Mouse (Mus musculus) liver, embryonic 13.5 days (tissue): ENCODE results near the gene G3bp1. TPM values are rescaled to one million over a fixed set of nuclear protein-coding genes. Genes with fewer than 3 reads are reported as not detected.

ENCODE experiments used
- ATAC-seq: fragments of 200-750 bp; cut with Nextera tagmentation; 2 replicates; pipeline ENCODE4 v1.8.0; 2017; ENCODE audit warnings: low read depth, mild to moderate bottlenecking, moderate number of reproducible peaks, moderate library complexity
- DNase-seq: peaks from one replicate; pipeline ENCODE4 v3.0.0; 2022
- H3K27ac ChIP-seq: fragments of 300-500 bp; sonication (generic); 2 replicates; pipeline ENCODE4 v1.5.1; 2015; ENCODE audit warnings: moderate library complexity, mild to moderate bottlenecking, inconsistent platforms
- H3K27me3 ChIP-seq: fragments of 300-500 bp; sonication (generic); 2 replicates; pipeline ENCODE4 v1.6.1; 2015; ENCODE audit warnings: mild to moderate bottlenecking, inconsistent platforms
- H3K36me3 ChIP-seq: fragments of 300-500 bp; sonication (generic); 2 replicates; pipeline ENCODE4 v1.6.1; 2015; ENCODE audit warnings: mild to moderate bottlenecking, inconsistent platforms
- H3K4me1 ChIP-seq: fragments of 300-500 bp; sonication (generic); replicated peaks from 2 replicates; pipeline ENCODE4 v1.6.1; 2015; ENCODE audit warnings: inconsistent platforms
- H3K4me2 ChIP-seq: fragments of 300-500 bp; sonication (generic); 2 replicates; pipeline ENCODE4 v1.6.1; 2015; ENCODE audit warnings: inconsistent platforms, mild to moderate bottlenecking, moderate library complexity
- H3K4me3 ChIP-seq: fragments of 300-500 bp; sonication (generic); replicated peaks from 2 replicates; pipeline ENCODE4 v1.5.1; 2015; ENCODE audit warnings: mild to moderate bottlenecking, inconsistent platforms
- H3K9ac ChIP-seq: fragments of 300-500 bp; sonication (generic); 2 replicates; pipeline ENCODE4 v1.6.1; 2015; ENCODE audit warnings: mild to moderate bottlenecking, inconsistent platforms
- H3K9me3 ChIP-seq: fragments of 300-500 bp; sonication (generic); replicated peaks from 2 replicates; pipeline ENCODE4 v1.6.1; 2016; ENCODE audit warnings: inconsistent platforms
- WGBS: fragments of 180-500 bp; shearing (Covaris S2); methylation state at CpG from one replicate; pipeline ENCODE4 v1.1.7; 2015; ENCODE audit not compliant: insufficient replicate concordance; 5-methylcytosine and 5-hydroxymethylcytosine counted together
- polyA plus RNA-seq: library from polyadenylated mRNA; unstranded; fragments of >200 nt; fragmentation: Nextera tagmentation; extraction: Ambion mirVana; gene quantifications from 2 replicates; pipeline ENCODE4 v1.2.1, GENCODE M21; 2015

The G3bp1 gene
- polyA plus RNA-seq, 1 experiment from 2014 or later, result 96.5 TPM

DNA sequence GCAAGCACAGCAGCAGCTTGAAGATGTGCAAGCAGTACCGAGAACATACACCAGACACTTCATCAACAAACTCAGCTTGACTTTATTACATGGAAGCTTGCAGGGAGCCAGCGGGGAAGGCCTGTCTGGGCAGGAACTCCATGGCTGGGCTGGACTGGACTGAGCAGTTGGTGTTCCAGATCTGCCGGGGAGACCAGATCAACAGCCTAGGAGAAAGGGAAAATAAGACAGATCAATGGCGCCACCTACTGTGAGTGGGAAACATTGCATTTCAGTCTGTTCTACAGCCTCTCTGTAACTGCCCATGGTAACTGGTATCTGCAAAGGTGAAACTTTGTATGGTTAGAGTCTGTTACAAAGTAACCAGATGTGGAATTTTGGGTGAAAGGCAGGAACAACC is 22.9 kb upstream of the G3bp1 start:
- 0 out of 2 replicates have a peak, but pooled peaks cover 8% of the 10 kb centered on the region for H3K4me1 ChIP-seq
- DNase-seq (peak; percentile 41), ATAC-seq (peak; percentile 66)
- no peak overlapping the region for H3K4me2 ChIP-seq
- no peak overlapping the region for H3K9ac ChIP-seq
- H3K4me3 ChIP-seq, result no peak overlapping the region
- H3K27ac ChIP-seq, result no peak overlapping the region
- peaks cover 40% of the 10 kb centered on the region for H3K36me3 ChIP-seq
- H3K27me3 ChIP-seq, result no peaks in the 10 kb centered on the region
- no peaks in the 10 kb centered on the region for H3K9me3 ChIP-seq
- 32% methylated on average over 4 of the region's 4 CpGs for WGBS

DNA sequence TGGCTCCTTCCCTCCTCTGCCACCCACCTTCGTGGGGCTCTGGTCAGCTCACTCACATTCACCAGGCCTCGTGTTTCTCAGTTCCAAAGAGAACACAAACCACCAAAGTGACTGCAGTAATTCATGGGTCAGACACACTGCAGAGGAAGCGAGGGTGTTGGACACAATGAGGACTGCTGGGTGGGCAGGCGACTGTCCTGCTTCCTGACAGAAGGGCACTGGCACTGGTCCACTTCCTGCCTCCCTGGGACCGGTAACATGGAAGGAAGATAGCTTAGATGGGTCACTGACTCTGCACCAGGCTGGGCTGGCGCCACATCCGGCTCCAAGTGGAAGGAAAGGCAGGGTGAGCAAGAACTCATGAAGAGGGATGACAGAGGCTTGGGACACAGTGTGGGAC is 20.0 kb upstream of the G3bp1 start:
- Histone ChIP-seq H3K9me3 (no peaks in the 10 kb centered on the region), H3K27ac (no peak overlapping the region), H3K4me2 (no peak overlapping the region), H3K36me3 (peaks cover 64% of the 10 kb centered on the region), H3K4me3 (no peak overlapping the region), H3K27me3 (no peaks in the 10 kb centered on the region), H3K4me1 (peaks cover 12% of the 10 kb centered on the region; the same call in 1 of the 2 replicates), H3K9ac (no peak overlapping the region)
- ATAC-seq (no peak), DNase-seq (no peak)
- WGBS, result 54% methylated on average over 7 of the region's 7 CpGs

DNA sequence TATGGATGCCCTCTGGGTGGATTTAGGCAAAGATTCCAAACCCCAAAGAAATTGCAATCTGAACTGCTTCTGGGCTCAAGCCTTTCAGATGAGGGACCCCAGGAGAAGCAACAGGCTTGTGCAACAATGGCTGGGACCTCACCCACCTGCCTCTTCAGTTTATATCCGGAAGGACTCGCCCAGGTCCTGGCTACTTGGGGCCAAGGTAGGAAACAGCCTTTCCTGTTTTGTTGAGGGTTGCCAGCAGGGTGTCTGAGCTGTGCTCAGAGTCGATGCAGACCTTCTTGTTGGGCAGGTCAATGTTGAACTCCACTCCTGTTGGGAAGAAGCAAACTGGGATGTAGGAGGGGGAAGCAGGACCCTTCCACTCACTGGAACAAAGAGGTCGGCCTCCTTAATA is 19.2 kb upstream of the G3bp1 start:
- 62% methylated on average over 4 of the region's 4 CpGs for WGBS
- H3K9me3 ChIP-seq, result no peaks in the 10 kb centered on the region
- H3K27me3 ChIP-seq, result no peaks in the 10 kb centered on the region
- no peak overlapping the region for H3K9ac ChIP-seq
- H3K4me3 ChIP-seq, result no peak overlapping the region
- peaks cover 68% of the 10 kb centered on the region for H3K36me3 ChIP-seq
- no peak overlapping the region for H3K27ac ChIP-seq
- DNase-seq (no peak), ATAC-seq (no peak)
- peaks cover 18% of the 10 kb centered on the region for H3K4me1 ChIP-seq
- no peak overlapping the region for H3K4me2 ChIP-seq

DNA sequence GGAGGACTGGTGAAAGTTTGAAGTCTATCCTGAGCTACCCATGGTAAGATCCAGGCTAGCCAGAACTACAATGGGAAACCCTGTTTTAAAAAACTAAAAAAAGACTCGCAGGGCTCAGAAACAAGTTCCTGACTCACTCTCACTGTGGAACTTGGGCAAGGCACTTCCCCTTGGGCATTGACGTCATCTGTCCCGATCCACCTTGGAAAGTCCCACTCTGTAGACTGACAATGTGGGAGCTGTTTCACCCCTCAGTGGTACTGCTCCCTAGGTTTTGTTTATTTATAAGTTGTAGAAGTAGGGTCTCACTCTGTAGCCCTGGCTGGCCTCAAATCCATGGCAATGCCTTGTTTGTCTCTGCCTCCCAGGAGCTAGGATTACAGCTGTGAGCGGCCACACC is 15.8 kb upstream of the G3bp1 start:
- 71% methylated on average over 4 of the region's 4 CpGs for WGBS
- Histone ChIP-seq H3K27me3 (no peaks in the 10 kb centered on the region), H3K4me2 (no peak overlapping the region), H3K4me1 (peaks cover 26% of the 10 kb centered on the region), H3K9ac (no peak overlapping the region), H3K4me3 (no peak overlapping the region), H3K36me3 (peaks cover 63% of the 10 kb centered on the region), H3K27ac (no peak overlapping the region), H3K9me3 (no peaks in the 10 kb centered on the region)
- DNase-seq (no peak), ATAC-seq (no peak)

DNA sequence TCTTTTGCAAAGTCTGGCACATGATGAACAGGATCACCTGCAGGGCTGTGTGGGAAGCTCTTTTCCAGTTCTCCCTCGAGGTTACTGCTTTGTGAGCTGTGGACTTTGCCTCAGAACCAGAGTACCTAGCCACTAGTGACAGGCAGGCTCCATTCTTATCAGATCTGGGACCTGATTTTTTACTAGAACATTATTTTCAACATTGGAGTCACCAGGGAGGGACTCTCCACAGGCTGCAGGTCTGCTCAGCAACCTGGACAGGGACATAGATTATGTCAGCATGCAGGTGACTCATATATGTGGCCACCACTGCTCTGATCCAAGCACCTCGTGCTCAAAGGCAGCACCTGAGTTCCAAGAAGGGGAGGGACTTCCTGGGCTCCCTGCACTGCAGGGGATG is 14.3 kb upstream of the G3bp1 start:
- no peak overlapping the region for H3K27ac ChIP-seq
- 55% methylated on average over 2 of the region's 2 CpGs for WGBS
- no peaks in the 10 kb centered on the region for H3K27me3 ChIP-seq
- DNase-seq, result no peak
- H3K9me3 ChIP-seq, result no peaks in the 10 kb centered on the region
- H3K9ac ChIP-seq, result no peak overlapping the region
- no peak overlapping the region for H3K4me2 ChIP-seq
- peaks cover 37% of the 10 kb centered on the region for H3K4me1 ChIP-seq
- no peak for ATAC-seq
- H3K4me3 ChIP-seq, result no peak overlapping the region
- H3K36me3 ChIP-seq, result peaks cover 48% of the 10 kb centered on the region

DNA sequence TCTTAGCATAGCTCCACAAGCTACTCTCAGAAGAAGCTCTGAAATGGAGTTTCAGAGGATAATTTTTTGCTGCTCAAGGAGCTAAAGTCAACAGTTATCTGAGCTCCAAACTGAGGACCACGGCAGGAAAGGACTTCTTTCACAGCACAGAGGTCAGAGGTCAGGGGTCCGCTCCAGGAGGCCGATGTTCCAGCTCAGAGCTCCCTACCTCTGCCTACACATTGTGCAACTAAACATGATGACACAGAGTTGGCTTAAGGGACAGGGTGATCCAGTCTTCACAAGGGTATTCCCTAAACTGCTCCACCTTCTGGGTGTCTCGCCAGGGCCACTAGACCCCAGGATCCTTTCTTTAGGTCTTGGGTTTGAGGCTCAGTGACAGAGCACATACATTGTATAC is 11.0 kb upstream of the G3bp1 start:
- no peak overlapping the region for H3K9ac ChIP-seq

DNA sequence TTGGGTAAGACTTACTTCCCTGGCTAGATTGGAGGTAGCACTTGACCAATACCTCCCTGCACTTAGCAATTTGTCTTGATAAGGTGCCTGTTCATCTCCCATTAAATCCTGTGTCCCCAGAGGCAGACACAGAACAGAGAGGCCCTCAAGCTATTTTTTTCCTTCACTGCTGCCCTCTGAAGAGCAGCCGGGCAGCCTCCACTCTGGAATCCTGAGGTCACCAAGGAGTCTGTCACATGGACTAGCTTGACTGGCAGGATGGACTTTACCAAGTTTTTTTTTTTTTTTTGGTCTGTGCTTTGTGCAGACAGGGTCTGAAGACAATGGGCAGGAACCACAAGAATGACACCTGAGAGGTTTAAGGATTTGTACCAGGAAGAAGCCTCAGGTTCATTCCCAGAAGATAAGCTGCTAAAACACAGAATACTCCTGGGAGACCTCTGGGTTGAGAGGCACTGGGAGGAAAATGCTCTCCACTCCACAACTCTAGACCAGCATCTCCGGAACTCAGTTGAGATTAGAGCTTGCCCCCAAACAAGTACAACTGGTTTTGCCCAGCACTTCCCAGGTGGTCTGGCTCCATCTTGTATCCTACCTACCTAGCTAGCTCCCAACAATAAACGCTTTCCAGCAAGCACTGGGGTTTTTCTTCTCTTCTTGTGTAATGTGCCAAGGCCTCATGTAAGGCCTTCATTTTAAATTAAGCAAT is 9.5 kb upstream of the G3bp1 start:
- H3K36me3 ChIP-seq, result peaks cover 6% of the 10 kb centered on the region; the same call in 1 of the 2 replicates
- peak overlapping the region; percentile 97 for H3K4me2 ChIP-seq
- peak overlapping the region; percentile 80 for H3K27ac ChIP-seq
- no peaks in the 10 kb centered on the region for H3K9me3 ChIP-seq
- no peak for ATAC-seq
- H3K27me3 ChIP-seq, result no peaks in the 10 kb centered on the region
- WGBS, result 29% methylated on average over 3 of the region's 3 CpGs
- peak overlapping the region; percentile 89 for H3K9ac ChIP-seq
- H3K4me3 ChIP-seq, result peak overlapping the region; percentile 89
- H3K4me1 ChIP-seq, result peaks cover 48% of the 10 kb centered on the region
- DNase-seq, result no peak

More for the DNA sequence above, 11.0 kb upstream of the G3bp1 start:
- no peaks in the 10 kb centered on the region for H3K27me3 ChIP-seq
- H3K27ac ChIP-seq, result no peak overlapping the region
- H3K9me3 ChIP-seq, result no peaks in the 10 kb centered on the region
- 68% methylated on average over 4 of the region's 4 CpGs for WGBS
- H3K4me3 ChIP-seq, result no peak overlapping the region
- H3K4me1 ChIP-seq, result peaks cover 48% of the 10 kb centered on the region
- ATAC-seq (no peak), DNase-seq (no peak)
- 0 out of 2 replicates have a peak overlapping the region, but pooled peaks have one; percentile 4 for H3K4me2 ChIP-seq
- peaks cover 17% of the 10 kb centered on the region for H3K36me3 ChIP-seq

DNA sequence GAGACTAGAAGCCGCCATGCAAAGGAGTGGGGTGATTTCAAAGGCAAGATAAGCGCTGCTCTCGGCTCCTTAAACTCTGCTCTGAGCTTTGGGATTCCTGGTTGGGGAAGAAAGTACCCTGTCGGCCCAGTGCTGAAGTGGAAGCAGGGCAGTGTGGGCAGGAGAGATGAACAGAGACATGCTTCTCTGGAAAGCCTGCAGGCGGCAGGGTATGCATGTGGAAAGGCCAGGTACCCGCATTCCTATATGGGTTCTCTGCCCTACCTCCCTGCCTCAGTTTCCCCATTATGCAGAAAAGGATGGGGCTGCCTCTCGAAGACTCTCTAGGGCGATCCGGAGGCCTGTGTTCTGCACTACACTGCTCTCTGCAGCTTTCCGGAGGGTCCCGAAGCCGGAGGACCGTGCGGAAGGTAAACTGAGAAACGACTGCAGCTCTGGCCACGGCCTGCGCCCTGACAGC is 8.9 kb upstream of the G3bp1 start:
- WGBS, result 1% methylated on average over 17 of the region's 17 CpGs

DNA sequence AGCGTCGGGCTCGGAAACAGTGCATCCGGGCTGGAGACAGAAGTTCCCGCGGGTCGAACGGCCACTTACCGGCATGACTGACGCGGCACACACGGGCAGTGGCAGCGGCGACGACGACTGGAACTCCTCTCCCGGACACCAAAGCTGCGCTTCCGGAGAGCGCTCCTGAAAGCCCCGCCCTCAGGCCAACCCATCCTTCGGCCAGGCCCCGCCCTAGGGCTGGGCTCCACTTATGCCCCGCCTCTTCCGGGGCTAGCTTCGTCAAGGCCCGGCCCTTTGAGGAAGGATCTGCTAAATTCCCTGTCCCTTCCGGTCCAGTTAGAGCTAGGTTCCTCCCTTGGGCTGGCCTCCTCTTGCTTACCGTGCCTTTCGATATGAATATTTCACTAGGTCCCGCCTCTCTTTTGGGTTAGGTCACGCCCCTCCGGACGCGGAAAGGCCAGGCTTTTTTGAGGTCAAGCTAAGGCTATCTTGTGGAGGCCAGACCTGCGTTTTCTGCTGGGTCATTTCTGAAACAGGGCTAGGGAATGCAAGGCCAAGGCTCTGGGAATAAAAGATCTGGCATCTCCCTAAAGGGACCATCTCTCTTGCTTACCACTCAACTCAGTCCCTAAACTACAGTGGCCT is 8.4 kb upstream of the G3bp1 start, which contains the start of gene Atox1:
TSS of gene Atox1 (minus strand) at position 221 of the 627 bp plus-strand sequence.
- DNase-seq, result peak; percentile 95

More for the DNA sequence above, 8.9 kb upstream of the G3bp1 start:
- Histone ChIP-seq H3K27ac (peak overlapping the region; percentile 80), H3K4me3 (peak overlapping the region; percentile 89), H3K9ac (peak overlapping the region; percentile 89), H3K9me3 (no peaks in the 10 kb centered on the region), H3K27me3 (no peaks in the 10 kb centered on the region), H3K4me2 (peak overlapping the region; percentile 97), H3K36me3 (peaks cover 6% of the 10 kb centered on the region; the same call in 1 of the 2 replicates), H3K4me1 (peaks cover 42% of the 10 kb centered on the region)
- peak; percentile 21 for ATAC-seq
- peak; percentile 33 for DNase-seq

DNA sequence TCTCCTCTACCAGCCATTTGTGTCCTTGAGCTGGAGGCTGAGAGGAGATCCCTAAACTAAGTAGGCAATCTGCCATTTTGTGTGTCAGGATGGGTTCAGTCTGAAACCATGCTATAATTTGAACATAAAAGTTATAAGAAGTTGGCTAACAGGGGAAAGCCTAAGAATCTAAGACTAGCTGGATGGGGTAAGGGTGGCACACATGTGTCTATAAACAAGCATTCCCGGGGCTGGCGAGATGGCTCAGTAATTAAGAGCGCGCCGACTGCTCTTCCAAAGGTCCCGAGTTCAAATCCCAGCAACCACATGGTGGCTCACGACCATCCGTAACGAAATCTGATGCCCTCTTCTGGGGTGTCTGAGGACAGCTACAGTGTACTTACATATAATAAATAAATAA is 7.3 kb upstream of the G3bp1 start:
- H3K9ac ChIP-seq, result no peak overlapping the region

More for the DNA sequence above, 8.4 kb upstream of the G3bp1 start, which contains the start of gene Atox1:
- H3K9me3 ChIP-seq, result no peaks in the 10 kb centered on the region
- peak within 1 kb of the TSS; percentile 89 for H3K4me3 ChIP-seq
- peak within 1 kb of the TSS; percentile 89 for H3K9ac ChIP-seq
- H3K4me1 ChIP-seq, result peaks cover 40% of the 10 kb centered on the region
- peak within 1 kb of the TSS; percentile 80 for H3K27ac ChIP-seq
- ATAC-seq, result peak; percentile 97
- H3K36me3 ChIP-seq, result peaks cover 6% of the 10 kb centered on the region; the same call in 1 of the 2 replicates
- H3K27me3 ChIP-seq, result no peaks in the 10 kb centered on the region
- peak within 1 kb of the TSS; percentile 97 for H3K4me2 ChIP-seq
- under 1% methylated on average over 36 of the region's 36 CpGs for WGBS

DNA sequence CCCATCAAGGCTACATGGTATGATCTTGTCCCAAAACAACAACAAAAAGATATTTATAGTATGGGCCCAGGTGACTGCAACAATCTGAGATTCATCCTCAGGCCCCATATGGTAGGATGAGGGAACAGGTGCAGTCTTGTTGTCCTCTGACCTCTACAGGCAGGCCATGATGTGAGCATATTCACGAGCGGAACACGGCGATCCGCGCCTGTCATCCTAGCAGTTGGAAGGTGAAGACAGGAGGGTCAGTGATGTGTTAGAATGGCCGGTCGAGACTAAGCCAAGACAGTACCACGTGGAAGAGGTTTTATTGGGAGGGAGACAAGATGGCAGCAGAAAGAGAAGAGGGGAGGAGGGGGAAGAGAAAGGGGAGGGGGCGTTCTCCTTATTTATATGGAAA is 4.8 kb upstream of the G3bp1 start:
- Histone ChIP-seq H3K9me3 (no peaks in the 10 kb centered on the region), H3K4me1 (peaks cover 37% of the 10 kb centered on the region), H3K9ac (no peak overlapping the region), H3K4me2 (no peak overlapping the region), H3K27me3 (no peaks in the 10 kb centered on the region), H3K4me3 (no peak overlapping the region), H3K27ac (peak overlapping the region; percentile 9; the same call in 1 of the 2 replicates), H3K36me3 (no peaks in the 10 kb centered on the region)
- WGBS, result 73% methylated on average over 10 of the region's 10 CpGs
- ATAC-seq (no peak), DNase-seq (no peak)

More for the DNA sequence above, 7.3 kb upstream of the G3bp1 start:
- WGBS, result 88% methylated on average over 9 of the region's 9 CpGs
- Histone ChIP-seq H3K27me3 (no peaks in the 10 kb centered on the region), H3K9me3 (no peaks in the 10 kb centered on the region), H3K4me1 (peaks cover 40% of the 10 kb centered on the region), H3K36me3 (peaks cover 6% of the 10 kb centered on the region; the same call in 1 of the 2 replicates), H3K4me3 (no peak overlapping the region), H3K4me2 (0 out of 2 replicates have a peak overlapping the region, but pooled peaks have one; percentile 97), H3K27ac (peak overlapping the region; percentile 80)
- ATAC-seq (no peak), DNase-seq (no peak)
